Mouse (Mus musculus) CD4-positive, CD25-positive, alpha-beta regulatory T cell, adult 4 months (primary cell): ENCODE results near the gene Fcrlb. TPM values are rescaled to one million over a fixed set of nuclear protein-coding genes. Genes with fewer than 3 reads are reported as not detected.

Experiments used
- ATAC-seq: one replicate; pipeline ENCODE4 v1.8.0; 2017
- polyA plus RNA-seq, 2 experiments: library from polyadenylated mRNA; unstranded; fragments of 100-300 nt; shearing (Covaris generic); gene quantifications; one replicate each; pipeline ENCODE4 v1.2.1; 2017

Gene Fcrlb
- polyA plus RNA-seq, 2 experiments from 2014 or later = not detected

- ATAC-seq = no peak
Measured at GRCm38 (mm10) chr1:170907456-170908191, 5.1 kb downstream of the Fcrlb start.

- no peak for ATAC-seq
Measured at GRCm38 (mm10) chr1:170907111-170907455, 5.7 kb downstream of the Fcrlb start.

- ATAC-seq = no peak
Measured at GRCm38 (mm10) chr1:170903485-170903884, 9.3 kb downstream of the Fcrlb start.

GRCm38 (mm10) chr1:170901536-170902238 is 11.1 kb downstream of the Fcrlb start:
- ATAC-seq = peak; percentile 81

GRCm38 (mm10) chr1:170900799-170901467 is 11.8 kb downstream of the Fcrlb start:
- peak; percentile 65 for ATAC-seq

GRCm38 (mm10) chr1:170898413-170899075 is 14.2 kb downstream of the Fcrlb start:
- ATAC-seq = no peak

- ATAC-seq = no peak
Measured at GRCm38 (mm10) chr1:170896651-170897281, 16.0 kb downstream of the Fcrlb start.

- peak; percentile 76 for ATAC-seq
Measured at GRCm38 (mm10) chr1:170894603-170895602, 17.8 kb downstream of the Fcrlb start.

- no peak for ATAC-seq
Measured at GRCm38 (mm10) chr1:170892279-170892678, 20.5 kb downstream of the Fcrlb start.

- no peak for ATAC-seq
Measured at GRCm38 (mm10) chr1:170891646-170892045, 21.1 kb downstream of the Fcrlb start.

GRCm38 (mm10) chr1:170889310-170889709 is 23.4 kb downstream of the Fcrlb start:
- no peak for ATAC-seq

GRCm38 (mm10) chr1:170886044-170886458 is 26.7 kb downstream of the Fcrlb start:
- ATAC-seq = no peak

GRCm38 (mm10) chr1:170884978-170885561 is 27.7 kb downstream of the Fcrlb start, which contains the start of the genes Gm26620 and Dusp12:
TSS of gene Gm26620 (plus strand) at chr1:170885065.
TSS of gene Dusp12 (minus strand) at chr1:170885540.
- ATAC-seq = peak; percentile 96

- ATAC-seq = no peak
Measured at GRCm38 (mm10) chr1:170884390-170884789, 28.4 kb downstream of the Fcrlb start.

GRCm38 (mm10) chr1:170882915-170883485 is 29.7 kb downstream of the Fcrlb start:
- ATAC-seq = no peak

GRCm38 (mm10) chr1:170876906-170877305 is 35.8 kb downstream of the Fcrlb start:
- ATAC-seq = no peak

GRCm38 (mm10) chr1:170875676-170876075 is 37.1 kb downstream of the Fcrlb start:
- no peak for ATAC-seq

- no peak for ATAC-seq
Measured at GRCm38 (mm10) chr1:170871961-170872360, 40.8 kb downstream of the Fcrlb start.

- ATAC-seq = no peak
Measured at GRCm38 (mm10) chr1:170871402-170871801, 41.3 kb downstream of the Fcrlb start.

GRCm38 (mm10) chr1:170868905-170869283 is 43.8 kb downstream of the Fcrlb start:
- no peak for ATAC-seq
